Mouse (Mus musculus) midbrain, embryonic 11.5 days (tissue): Measurements from ENCODE around the gene Gdap1l1. TPM values are rescaled to one million over a fixed set of nuclear protein-coding genes. Genes with fewer than 3 reads are reported as not detected.

Experiments used
- ATAC-seq: fragments of 200-750 bp; cut with Nextera tagmentation; 2 replicates; pipeline ENCODE4 v1.8.0; 2017; ENCODE audit warnings: moderate TSS enrichment, moderate library complexity; ENCODE audit not compliant: low FRiP score
- DNase-seq: peaks from one replicate; pipeline ENCODE4 v3.0.0; 2015; ENCODE audit warnings: low spot score; ENCODE audit errors: missing footprints
- H3K27ac ChIP-seq: fragments of 300-500 bp; sonication (generic); 2 replicates; pipeline ENCODE4 v1.5.1; 2014; ENCODE audit warnings: low read depth, low read length
- H3K27me3 ChIP-seq: fragments of 300-500 bp; sonication (generic); 2 replicates; pipeline ENCODE4 v1.6.1; 2014; ENCODE audit warnings: mild to moderate bottlenecking, low read length, moderate library complexity, mixed read lengths; ENCODE audit not compliant: control insufficient read depth, insufficient read depth
- H3K36me3 ChIP-seq: fragments of 300-500 bp; sonication (generic); 2 replicates; pipeline ENCODE4 v1.6.1; 2014; ENCODE audit warnings: mild to moderate bottlenecking, low read length, moderate library complexity, mixed read lengths; ENCODE audit not compliant: control insufficient read depth, insufficient read depth
- H3K4me1 ChIP-seq: fragments of 300-500 bp; sonication (generic); 2 replicates; pipeline ENCODE4 v1.6.1; 2014; ENCODE audit warnings: low read length; ENCODE audit not compliant: control insufficient read depth, insufficient read depth
- H3K4me2 ChIP-seq: fragments of 300-500 bp; sonication (generic); 2 replicates; pipeline ENCODE4 v1.6.1; 2014; ENCODE audit warnings: mild to moderate bottlenecking, moderate library complexity
- H3K4me3 ChIP-seq: fragments of 300-500 bp; sonication (generic); 2 replicates; pipeline ENCODE4 v1.5.1; 2014; ENCODE audit warnings: low read depth, low read length
- H3K9ac ChIP-seq: fragments of 300-500 bp; sonication (generic); 2 replicates; pipeline ENCODE4 v1.6.1; 2014; ENCODE audit warnings: low read length
- H3K9me3 ChIP-seq: fragments of 300-500 bp; sonication (generic); 2 replicates; pipeline ENCODE4 v1.6.1; 2016; ENCODE audit warnings: low read length; ENCODE audit not compliant: control insufficient read depth
- WGBS: fragments of 180-500 bp; shearing (Covaris S2); extraction: QIAGEN DNeasy Blood & Tissue Kit; methylation state at CpG from one replicate; pipeline ENCODE4 v1.1.7; 2014; 5-methylcytosine and 5-hydroxymethylcytosine counted together
- polyA plus RNA-seq: library from polyadenylated mRNA; unstranded; fragments of >200 nt; fragmentation: Nextera tagmentation; extraction: Ambion mirVana; gene quantifications from 2 replicates; pipeline ENCODE4 v1.2.1, GENCODE M21; 2014

Gdap1l1 gene
- polyA plus RNA-seq, 1 experiment from 2014 or later = 42.9 TPM

DNA sequence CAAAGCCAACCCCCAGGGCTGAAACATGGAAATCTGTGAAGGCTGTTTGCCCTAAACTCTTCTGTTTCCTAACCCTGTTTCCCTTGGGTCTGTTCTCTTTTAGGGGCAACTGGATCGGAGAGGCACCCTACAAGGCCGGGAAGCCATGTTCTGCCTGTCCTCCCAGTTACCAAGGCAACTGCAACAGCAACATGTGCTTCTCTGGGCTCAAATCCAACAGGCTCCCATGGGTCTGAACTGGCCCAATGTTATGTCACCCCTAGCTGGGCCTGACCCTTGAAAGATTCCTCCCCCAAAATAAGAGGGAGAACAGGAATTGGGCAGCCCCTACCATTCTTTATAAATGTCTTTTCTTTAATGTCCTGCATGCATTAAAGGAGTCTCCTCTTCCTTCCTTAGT is 63.9 kb downstream of the Gdap1l1 start:
- Histone ChIP-seq H3K9me3 (no peaks in the 10 kb centered on the region), H3K4me2 (no peak overlapping the region), H3K36me3 (no peaks in the 10 kb centered on the region), H3K4me1 (no peaks in the 10 kb centered on the region), H3K9ac (no peak overlapping the region), H3K27me3 (no peaks in the 10 kb centered on the region), H3K27ac (no peak overlapping the region), H3K4me3 (no peak overlapping the region)
- WGBS = 83% methylated on average over 2 of the region's 2 CpGs
- ATAC-seq = no peak
- peak; percentile 78 for DNase-seq

DNA sequence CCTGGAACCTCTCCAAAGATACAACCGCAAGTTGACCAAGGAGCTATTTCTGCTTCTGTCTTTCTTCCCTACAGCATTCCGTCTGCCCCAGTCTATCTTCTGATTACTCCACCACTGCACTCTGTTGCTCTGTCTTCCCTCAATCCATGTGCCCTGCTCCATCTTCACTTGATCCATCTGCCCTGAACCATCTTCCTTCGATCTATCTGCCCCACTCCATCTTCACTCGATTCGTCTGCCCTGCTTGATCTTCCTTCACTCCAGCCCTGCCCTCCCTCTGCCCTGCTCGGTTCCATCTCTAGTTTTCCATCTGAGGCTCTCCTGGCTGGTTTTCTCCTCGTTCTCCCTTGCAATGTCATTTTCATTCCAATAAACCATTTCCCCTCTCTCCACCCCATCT is 64.9 kb downstream of the Gdap1l1 start:
- 81% methylated on average over 7 of the region's 7 CpGs for WGBS
- DNase-seq = no peak
- H3K9me3 ChIP-seq = no peaks in the 10 kb centered on the region
- H3K27me3 ChIP-seq = no peaks in the 10 kb centered on the region
- H3K9ac ChIP-seq = no peak overlapping the region
- no peak for ATAC-seq
- no peak overlapping the region for H3K4me2 ChIP-seq
- H3K36me3 ChIP-seq = no peaks in the 10 kb centered on the region
- H3K4me1 ChIP-seq = no peaks in the 10 kb centered on the region
- no peak overlapping the region for H3K4me3 ChIP-seq
- no peak overlapping the region for H3K27ac ChIP-seq

Other genes starting within 250 kb of the Gdap1l1 start
- 37.3 and 38.2 TPM in 2 replicates for gene Tox2, start 235.4 kb upstream of the Gdap1l1 start, polyA plus RNA-seq
- gene Jph2, start 40.5 kb upstream of the Gdap1l1 start, polyA plus RNA-seq = 0.19 TPM in 2 replicates
- 89.2 and 91.9 TPM in 2 replicates for gene Oser1, start 13.8 kb upstream of the Gdap1l1 start, polyA plus RNA-seq
- 9.3 and 9.6 TPM in 2 replicates for gene Fitm2, start 34.2 kb downstream of the Gdap1l1 start, polyA plus RNA-seq
- not detected in 2 replicates for gene R3hdml, start 53.8 kb downstream of the Gdap1l1 start, polyA plus RNA-seq
- gene Hnf4a, start 68.3 kb downstream of the Gdap1l1 start, polyA plus RNA-seq = not detected in 2 replicates
- 39.9 and 44.5 TPM in 2 replicates for gene Ttpal, start 163.8 kb downstream of the Gdap1l1 start, polyA plus RNA-seq
- 35.0 and 38.8 TPM in 2 replicates for gene Serinc3, start 206.7 kb downstream of the Gdap1l1 start, polyA plus RNA-seq
- 153 and 162 TPM in 2 replicates for gene Pkig, start 219.9 kb downstream of the Gdap1l1 start, polyA plus RNA-seq